Mouse (Mus musculus): ENCODE results near the gene Cnot2.
"Not testable (repeated sequence)": the region's sequence is repeated elsewhere in the genome, so short reads cannot be mapped to it uniquely, and the experiment has no call there.

Gene Cnot2

DNA sequence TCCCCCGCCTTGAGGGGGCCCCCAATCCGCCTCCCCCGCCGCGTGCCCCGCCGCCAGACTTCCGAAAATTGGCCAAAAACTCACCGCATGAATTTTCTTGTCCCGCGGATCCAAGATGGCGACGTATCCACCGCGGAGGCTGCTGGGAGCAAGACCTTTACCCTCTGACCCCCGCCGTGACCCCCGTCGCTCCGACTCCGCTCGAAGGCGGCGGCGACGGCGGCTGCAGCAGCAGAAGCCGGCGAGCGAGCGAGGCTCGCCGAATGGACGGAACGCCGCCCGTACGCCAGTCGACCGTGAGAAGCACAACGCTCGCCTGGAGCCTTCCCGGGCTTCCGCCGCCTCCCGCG lies at the start of gene Cnot2:
Cnot2 (minus strand) TSS at position 143 of the 350 bp plus-strand sequence.
- DNase-seq (ENCODE audit: low read depth, low spot score): peak; percentile 74

- DNase-seq (ENCODE audit: low read depth, low spot score): no peak
These were observed 47.6 kb upstream of the Cnot2 start for GRCm38 (mm10) chr10:116628926-116629325.

- DNase-seq (ENCODE audit: low read depth, low spot score): no peak
These were observed 44.7 kb upstream of the Cnot2 start for GRCm38 (mm10) chr10:116626009-116626408.

DNA sequence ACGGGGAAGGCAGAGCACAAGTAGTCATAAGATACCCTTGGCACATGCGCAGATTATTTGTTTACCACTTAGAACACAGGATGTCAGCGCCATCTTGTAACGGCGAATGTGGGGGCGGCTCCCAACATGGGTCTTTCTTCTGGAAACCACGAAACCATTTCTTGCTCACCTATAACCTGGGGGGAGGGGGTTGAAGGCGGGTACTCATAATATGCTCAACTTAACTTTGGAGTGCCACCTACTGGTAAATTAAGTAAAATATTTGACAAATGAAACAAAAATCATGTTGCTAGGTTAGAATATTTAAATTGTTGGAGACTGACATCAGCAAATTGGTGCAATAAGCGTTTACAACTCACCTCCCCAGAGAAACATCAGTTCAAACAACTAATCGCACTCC lies 31.9 kb upstream of the Cnot2 start:
- not testable (repeated sequence) for DNase-seq (ENCODE audit: low read depth, low spot score)

- DNase-seq (ENCODE audit: low read depth, low spot score): no peak
These were observed 23.5 kb upstream of the Cnot2 start for GRCm38 (mm10) chr10:116604905-116605162.

DNA sequence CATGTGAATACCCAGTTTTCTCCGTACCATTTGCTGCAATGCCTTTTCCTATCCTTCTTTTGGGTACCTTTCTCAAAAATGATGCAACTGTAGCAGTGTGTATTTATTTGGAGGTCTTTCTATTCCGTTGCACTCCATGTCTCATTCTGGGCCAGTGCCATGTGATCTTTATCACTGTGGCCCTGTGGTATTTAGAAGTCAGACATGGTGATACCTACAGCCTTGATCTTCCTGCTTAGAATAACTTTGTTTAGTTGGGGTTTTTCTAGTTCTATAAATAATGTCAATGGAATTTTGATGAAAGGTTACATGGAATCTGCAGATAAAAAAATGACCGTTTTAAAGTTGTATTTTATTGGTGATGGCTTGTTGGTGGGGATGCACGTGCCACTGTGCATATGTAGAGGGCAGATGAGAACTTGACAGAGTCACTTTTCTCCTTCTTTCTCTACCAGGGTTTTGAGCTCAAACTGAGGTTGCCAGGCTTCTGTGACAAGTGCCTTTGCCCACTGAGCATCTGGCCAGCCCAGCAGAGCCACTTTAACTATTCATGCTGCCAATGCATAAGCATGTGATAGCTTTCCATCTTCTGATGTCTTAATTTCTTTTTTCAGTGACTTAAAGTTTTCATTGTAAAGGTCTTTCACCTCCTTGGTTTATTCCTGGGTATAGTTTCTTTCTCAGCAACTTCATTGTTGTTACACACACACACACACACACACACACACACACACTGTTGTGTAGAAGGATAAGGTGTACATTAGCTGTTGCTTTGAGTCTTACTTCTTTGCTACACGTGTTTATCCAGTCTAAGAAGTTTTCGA lies 23.0 kb upstream of the Cnot2 start:
- DNase-seq (ENCODE audit: low read depth, low spot score): no peak

DNA sequence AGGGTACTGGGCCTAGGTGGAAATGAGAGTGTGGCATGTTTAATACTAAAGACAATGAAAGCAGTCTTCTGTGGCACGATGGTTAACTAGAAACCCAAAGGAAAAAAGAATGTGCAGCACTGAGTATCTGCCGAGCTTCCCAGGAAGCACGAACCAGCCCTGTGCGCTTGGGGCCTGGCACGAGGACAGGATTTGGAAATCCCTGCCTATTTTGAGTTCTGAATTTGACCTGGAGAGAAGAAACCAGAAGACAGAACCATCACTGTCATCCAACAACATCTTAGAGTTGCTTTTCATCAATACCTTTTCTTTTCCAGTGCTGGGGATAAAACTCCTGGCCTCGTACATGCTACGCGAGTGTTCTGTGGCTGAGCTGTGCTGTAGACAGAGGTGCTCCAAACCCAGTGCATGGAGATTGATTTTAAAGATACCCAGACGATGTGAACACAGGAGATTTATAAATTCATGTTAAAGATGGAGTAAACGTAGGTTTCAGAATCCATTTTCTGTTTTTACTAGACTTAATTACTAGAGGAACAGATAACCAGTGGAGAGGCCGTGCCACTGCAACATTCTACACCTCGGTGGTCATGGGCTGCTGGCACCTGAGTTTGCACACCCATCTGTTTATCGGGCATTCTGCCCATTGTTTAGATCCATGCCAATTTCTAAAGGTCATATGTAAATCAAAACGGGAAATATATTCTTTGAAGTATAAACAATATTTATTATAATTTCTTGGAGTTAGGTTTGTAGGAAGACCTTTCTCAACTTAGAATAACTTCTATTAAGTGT lies 17.9 kb upstream of the Cnot2 start:
- DNase-seq (ENCODE audit: low read depth, low spot score): no peak

DNA sequence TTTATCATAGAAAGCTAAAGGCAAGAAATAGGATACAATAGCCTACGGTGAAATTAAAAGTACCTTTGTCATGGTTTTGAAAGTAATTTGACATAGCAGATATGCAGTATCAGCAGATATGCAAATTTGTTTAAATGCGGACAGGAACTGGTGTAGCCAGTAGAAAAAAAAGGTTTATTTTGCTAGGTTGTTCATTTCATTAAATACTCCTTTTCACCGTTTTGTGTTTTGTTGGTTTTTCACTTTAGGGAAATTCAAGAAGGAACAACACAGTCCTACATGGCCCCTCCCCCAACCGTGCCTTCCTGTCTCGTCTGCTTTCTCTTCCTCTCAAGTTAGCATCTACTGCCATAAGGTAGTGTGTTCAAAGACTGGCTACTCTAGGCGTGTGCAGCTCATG lies 1.4 kb upstream of the Cnot2 start:
- DNase-seq (ENCODE audit: low read depth, low spot score): no peak

GRCm38 (mm10) chr10:116581719-116582481 lies 589 bp upstream of the Cnot2 start:
- DNase-seq (ENCODE audit: low read depth, low spot score): peak; percentile 39

GRCm38 (mm10) chr10:116580591-116581358 lies 536 bp downstream of the Cnot2 start:
- DNase-seq (ENCODE audit: low read depth, low spot score): no peak

- no peak for DNase-seq (ENCODE audit: low read depth, low spot score)
These were observed 1.8 kb downstream of the Cnot2 start for GRCm38 (mm10) chr10:116579478-116579877.

DNA sequence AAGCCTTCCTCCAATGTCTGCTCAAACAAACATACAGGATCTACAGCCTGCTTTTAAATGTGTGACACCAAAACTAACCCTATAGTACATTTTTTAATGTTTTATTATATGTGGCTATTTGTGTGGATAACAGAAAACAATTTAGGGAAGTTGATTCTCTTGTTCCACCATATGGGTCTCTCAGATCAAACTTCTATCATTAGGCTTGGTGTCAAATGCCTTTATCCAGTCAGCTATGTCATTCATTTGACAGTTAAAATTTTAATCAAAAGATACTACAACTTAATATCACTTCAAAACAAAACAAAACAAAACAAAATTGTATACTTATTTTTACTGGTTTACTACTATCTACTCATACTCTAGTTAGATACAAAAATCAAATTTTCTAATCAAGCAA lies 2.9 kb downstream of the Cnot2 start:
- DNase-seq (ENCODE audit: low read depth, low spot score): no peak

DNA sequence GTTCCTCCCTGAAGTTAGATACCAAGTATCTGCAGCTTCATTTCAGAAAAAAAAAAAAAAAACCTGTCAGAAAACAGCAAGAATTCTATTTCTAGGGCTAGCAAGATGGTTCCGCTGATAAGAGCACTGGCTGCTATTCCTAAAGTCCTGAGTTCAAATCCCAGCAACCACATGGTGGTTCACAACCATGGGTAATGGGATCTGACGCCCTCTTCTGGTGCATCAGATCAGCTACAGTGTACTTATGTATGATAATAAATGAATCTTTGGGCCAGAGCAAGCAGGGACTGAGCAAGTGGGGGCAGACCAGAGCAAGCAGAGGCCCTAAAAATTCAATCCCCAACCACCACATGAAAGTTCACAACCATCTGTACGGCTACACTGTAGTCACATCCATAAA lies 4.1 kb downstream of the Cnot2 start:
- no peak for DNase-seq (ENCODE audit: low read depth, low spot score)

DNA sequence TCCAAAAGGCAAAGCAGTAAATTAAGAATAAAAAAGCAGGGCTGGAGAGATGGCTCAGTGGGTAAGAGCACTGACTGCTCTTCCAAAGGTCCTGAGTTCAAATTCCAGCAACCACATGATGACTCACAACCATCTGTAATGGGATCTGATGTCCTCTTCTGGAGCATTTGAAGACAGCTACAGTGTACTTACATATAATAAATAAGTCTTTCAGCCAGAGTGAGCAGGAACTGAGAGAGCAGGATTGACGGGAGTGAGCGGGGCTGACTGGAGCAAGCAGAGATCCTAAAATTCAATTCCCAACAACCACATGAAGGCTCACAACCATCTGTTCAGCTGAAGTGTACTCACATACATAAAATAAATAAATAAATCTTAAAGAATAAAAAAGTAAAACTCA lies 5.2 kb downstream of the Cnot2 start:
- not testable (repeated sequence) for DNase-seq (ENCODE audit: low read depth, low spot score)

- DNase-seq (ENCODE audit: low read depth, low spot score): no peak
These were observed 10.8 kb downstream of the Cnot2 start for GRCm38 (mm10) chr10:116570526-116570925.

- no peak for DNase-seq (ENCODE audit: low read depth, low spot score)
These were observed 12.8 kb downstream of the Cnot2 start for GRCm38 (mm10) chr10:116568539-116568938.

GRCm38 (mm10) chr10:116567491-116568405 lies 13.6 kb downstream of the Cnot2 start:
- DNase-seq (ENCODE audit: low read depth, low spot score): no peak

DNA sequence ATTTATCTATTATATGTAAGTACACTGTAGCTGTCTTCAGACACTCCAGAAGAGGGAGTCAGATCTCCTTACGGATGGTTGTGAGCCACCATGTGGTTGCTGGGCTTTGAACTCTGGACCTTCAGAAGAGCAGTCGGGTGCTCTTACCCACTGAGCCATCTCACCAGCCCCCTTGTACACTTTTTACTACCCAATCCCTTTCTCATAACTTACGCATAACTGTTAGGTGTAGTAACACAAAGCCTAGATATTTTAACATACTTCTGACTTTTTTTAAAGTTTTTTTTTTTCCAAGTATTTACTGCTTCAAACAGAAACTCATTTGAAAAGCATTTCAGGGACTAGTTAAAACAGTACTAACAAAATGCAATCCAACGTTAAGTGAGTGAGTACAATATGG lies 14.8 kb downstream of the Cnot2 start:
- not testable (repeated sequence) for DNase-seq (ENCODE audit: low read depth, low spot score)

GRCm38 (mm10) chr10:116564828-116565602 lies 16.3 kb downstream of the Cnot2 start:
- DNase-seq (ENCODE audit: low read depth, low spot score): no peak
